Mouse (Mus musculus) induced T-regulatory cell, adult 2 months (primary cell): ENCODE results near the gene Map3k11.

Experiments
- DNase-seq: peaks from one replicate; pipeline ENCODE4 v3.0.0-alpha.2; 2012; ENCODE audit warnings: low read depth

Map3k11 gene

GRCm38 (mm10) chr19:5688200-5689087 lies at the start of gene Map3k11, which contains the start of gene Pcnx3:
Map3k11 (plus strand) TSS chr19:5688742.
Pcnx3 (minus strand) TSS chr19:5688908.
- DNase-seq: peak; percentile 100

GRCm38 (mm10) chr19:5640339-5640738 lies 48.2 kb upstream of the Map3k11 start:
- DNase-seq: no peak

- DNase-seq: no peak
Measured at GRCm38 (mm10) chr19:5641021-5641420, 47.5 kb upstream of the Map3k11 start.

GRCm38 (mm10) chr19:5641641-5642040 lies 46.9 kb upstream of the Map3k11 start:
- no peak for DNase-seq

- no peak for DNase-seq
Measured at GRCm38 (mm10) chr19:5645280-5645679, 43.3 kb upstream of the Map3k11 start.

GRCm38 (mm10) chr19:5646731-5647330 lies 41.7 kb upstream of the Map3k11 start:
- no peak for DNase-seq

GRCm38 (mm10) chr19:5647791-5648190 lies 40.8 kb upstream of the Map3k11 start:
- DNase-seq: no peak

GRCm38 (mm10) chr19:5648401-5649297 lies 39.9 kb upstream of the Map3k11 start:
- DNase-seq: peak; percentile 92

- peak; percentile 34 for DNase-seq
Measured at GRCm38 (mm10) chr19:5649298-5649741, 39.2 kb upstream of the Map3k11 start.

GRCm38 (mm10) chr19:5651502-5652274 lies 36.9 kb upstream of the Map3k11 start:
- DNase-seq: no peak

GRCm38 (mm10) chr19:5652570-5652969 lies 36.0 kb upstream of the Map3k11 start:
- no peak for DNase-seq

GRCm38 (mm10) chr19:5653969-5654719 lies 34.4 kb upstream of the Map3k11 start:
- no peak for DNase-seq

GRCm38 (mm10) chr19:5654720-5655298 lies 33.7 kb upstream of the Map3k11 start:
- DNase-seq: no peak

GRCm38 (mm10) chr19:5660942-5661751 lies 27.4 kb upstream of the Map3k11 start:
- peak; percentile 73 for DNase-seq

- peak; percentile 79 for DNase-seq
Measured at GRCm38 (mm10) chr19:5662310-5662709, 26.2 kb upstream of the Map3k11 start.

GRCm38 (mm10) chr19:5662981-5663913 lies 25.3 kb upstream of the Map3k11 start, which contains the start of gene Sipa1:
Sipa1 (minus strand) TSS chr19:5663707.
- DNase-seq: peak; percentile 95

GRCm38 (mm10) chr19:5664669-5665257 lies 23.8 kb upstream of the Map3k11 start:
- DNase-seq: no peak

GRCm38 (mm10) chr19:5665465-5665864 lies 23.1 kb upstream of the Map3k11 start:
- no peak for DNase-seq
